ENCODE assay signal across 8 mouse cellular contexts in the genomic region with DNA sequence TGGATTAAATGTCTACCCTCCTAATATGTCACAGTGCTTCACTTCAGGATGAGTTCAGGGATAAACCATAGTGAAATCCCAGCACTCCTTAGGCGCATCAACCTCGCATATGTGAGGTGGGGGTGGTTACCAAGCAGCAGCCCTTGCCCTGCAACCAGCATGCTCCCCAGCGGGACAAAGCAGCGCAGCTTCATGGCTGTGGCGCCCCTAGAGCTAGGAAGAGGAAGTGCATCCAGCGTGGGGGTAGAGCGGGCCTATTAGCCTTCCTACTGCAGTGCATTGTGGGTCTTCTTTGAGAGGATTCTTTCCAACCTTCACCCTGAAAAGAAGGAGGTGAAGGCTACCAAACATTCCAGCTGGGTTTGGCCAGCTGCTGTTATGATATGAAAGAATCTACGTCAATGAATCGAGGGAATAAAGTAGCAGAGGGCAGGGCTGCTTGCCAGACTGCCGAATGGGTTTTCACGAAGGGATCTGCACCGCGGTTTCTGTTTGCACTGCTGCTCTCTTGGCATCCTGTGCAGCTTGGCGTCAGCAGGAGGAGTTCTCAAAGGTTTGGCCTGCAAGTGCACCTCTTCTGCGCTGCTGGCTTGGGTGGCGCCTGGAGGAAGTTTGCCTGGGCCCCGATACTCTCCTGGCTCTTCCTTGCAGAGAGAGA.
A peak's percentile ranks its signal among the peaks of the same experiment; 100 is the strongest.
DNase-seq lines count a peak whose midpoint lies in the region; ATAC-seq lines count a peak whose summit lies in the region.

No protein-coding gene starts in this region.

- DNase-seq in cerebellum, adult 18-20 months, result peak; percentile 39 to 46
- no peak for DNase-seq in cerebellum, adult 11-12 months
- peak; percentile 37 for DNase-seq in ovary, adult 18-20 months (ENCODE audit: low spot score)
- no peak for DNase-seq in ovary, postnatal 14 days (ENCODE audit: low spot score)
- peak; percentile 22 for DNase-seq in gastrocnemius, adult 18-20 months (ENCODE audit: low spot score)
- peak; percentile 68 for DNase-seq in thymus, postnatal 4 days
- no peak for DNase-seq in right cerebral cortex, postnatal 36 days (ENCODE audit: low spot score in 2 of 2)

- peak; percentile 91 for ATAC-seq in megakaryocyte-erythroid progenitor cell, adult 5-6 weeks (replicated peaks; ENCODE audit: low FRiP score, low TSS enrichment, poor library complexity, severe bottlenecking)

Comparison
In these comparisons a context has a peak if more than half of its experiments do, and no peak if none do; other contexts are left out.
1. DNase-seq: peak in cerebellum, adult 18-20 months (2 of 2), ovary, adult 18-20 months (single experiment), gastrocnemius, adult 18-20 months (single experiment) and thymus, postnatal 4 days (single experiment); none in cerebellum, adult 11-12 months (single experiment), ovary, postnatal 14 days (single experiment) and right cerebral cortex, postnatal 36 days (0 of 2).